Mouse (Mus musculus) hindbrain, embryonic 15.5 days (tissue): ENCODE measurements at regions not wholly inside any gene's neighbourhood (a gene's known extent, or its start where the extent isn't known, plus 50 kb on each side); places are given as distances from the start of the nearest gene placed in this dataset.
A peak's percentile ranks its signal among the peaks of the same experiment; 100 is the strongest.
"Not testable (repeated sequence)": the region's sequence is repeated elsewhere in the genome, so short reads cannot be mapped to it uniquely, and the experiment has no call there.

Source experiments
- ATAC-seq: fragments of 200-750 bp; cut with Nextera tagmentation; 2 replicates; pipeline ENCODE4 v1.8.0; 2017; ENCODE audit warnings: low read depth, moderate number of reproducible peaks, moderate TSS enrichment; ENCODE audit not compliant: low FRiP score
- H3K27ac ChIP-seq: fragments of 300-500 bp; sonication (generic); replicated peaks from 2 replicates; pipeline ENCODE4 v1.5.1; 2015; ENCODE audit warnings: mild to moderate bottlenecking, inconsistent platforms
- H3K27me3 ChIP-seq: fragments of 300-500 bp; sonication (generic); 2 replicates; pipeline ENCODE4 v1.6.1; 2015; ENCODE audit warnings: control low read depth, inconsistent platforms
- H3K36me3 ChIP-seq: fragments of 300-500 bp; sonication (generic); 2 replicates; pipeline ENCODE4 v1.6.1; 2015; ENCODE audit warnings: control low read depth, inconsistent platforms
- H3K4me1 ChIP-seq: fragments of 300-500 bp; sonication (generic); replicated peaks from 2 replicates; pipeline ENCODE4 v1.6.1; 2015; ENCODE audit warnings: control low read depth, inconsistent platforms
- H3K4me2 ChIP-seq: fragments of 300-500 bp; sonication (generic); 2 replicates; pipeline ENCODE4 v1.6.1; 2015; ENCODE audit warnings: moderate library complexity, mild to moderate bottlenecking, inconsistent platforms
- H3K4me3 ChIP-seq: fragments of 300-500 bp; sonication (generic); 2 replicates; pipeline ENCODE4 v1.5.1; 2015; ENCODE audit warnings: mild to moderate bottlenecking, inconsistent platforms
- H3K9ac ChIP-seq: fragments of 300-500 bp; sonication (generic); 2 replicates; pipeline ENCODE4 v1.6.1; 2015; ENCODE audit warnings: inconsistent platforms
- H3K9me3 ChIP-seq: fragments of 300-500 bp; sonication (generic); 2 replicates; pipeline ENCODE4 v1.6.1; 2016; ENCODE audit warnings: control low read depth, inconsistent platforms
- WGBS: fragments of 180-500 bp; shearing (Covaris S2); methylation state at CpG from one replicate; pipeline ENCODE4 v1.1.7; 2015; 5-methylcytosine and 5-hydroxymethylcytosine counted together

- Histone ChIP-seq H3K27ac (no peak overlapping the region), H3K9ac (no peak overlapping the region), H3K36me3 (no peaks in the 10 kb centered on the region), H3K9me3 (no peaks in the 10 kb centered on the region), H3K4me1 (no peaks in the 10 kb centered on the region), H3K4me2 (no peak overlapping the region), H3K4me3 (no peak overlapping the region), H3K27me3 (no peaks in the 10 kb centered on the region)
- no peak for ATAC-seq
- 38% methylated on average over 3 of the region's 3 CpGs for WGBS
Observed at GRCm38 (mm10) chrX:17818325-17818724, 246.2 kb upstream of the Fundc1 start.

- Histone ChIP-seq H3K4me3 (no peak overlapping the region), H3K36me3 (no peaks in the 10 kb centered on the region), H3K9me3 (no peaks in the 10 kb centered on the region), H3K4me1 (no peaks in the 10 kb centered on the region), H3K4me2 (no peak overlapping the region), H3K27me3 (no peaks in the 10 kb centered on the region), H3K27ac (no peak overlapping the region), H3K9ac (no peak overlapping the region)
- no peak for ATAC-seq
- WGBS = 83% methylated on average over 3 of the region's 3 CpGs
Observed at GRCm38 (mm10) chrX:17817651-17818050, 245.5 kb upstream of the Fundc1 start.

GRCm38 (mm10) chrX:17788048-17788447 is 215.9 kb upstream of the Fundc1 start:
- not testable (repeated sequence) for H3K27me3 ChIP-seq, H3K27ac ChIP-seq
- 93% methylated on average over 2 of the region's 6 CpGs for WGBS

GRCm38 (mm10) chrX:17775886-17776285 is 203.8 kb upstream of the Fundc1 start:
- H3K36me3 ChIP-seq = no peaks in the 10 kb centered on the region
- H3K27me3 ChIP-seq = no peaks in the 10 kb centered on the region
- H3K4me2 ChIP-seq = no peak overlapping the region
- no peak overlapping the region for H3K9ac ChIP-seq
- 97% methylated on average over 1 of the region's 1 CpGs for WGBS
- no peaks in the 10 kb centered on the region for H3K4me1 ChIP-seq
- H3K4me3 ChIP-seq = no peak overlapping the region
- no peaks in the 10 kb centered on the region for H3K9me3 ChIP-seq
- ATAC-seq = no peak
- H3K27ac ChIP-seq = no peak overlapping the region

More at GRCm38 (mm10) chrX:17788048-17788447, 215.9 kb upstream of the Fundc1 start:
- not testable (repeated sequence) for H3K4me1 ChIP-seq, H3K9me3 ChIP-seq, ATAC-seq, H3K9ac ChIP-seq, H3K4me2 ChIP-seq, H3K36me3 ChIP-seq, H3K4me3 ChIP-seq

GRCm38 (mm10) chrX:17752823-17753222 is 180.7 kb upstream of the Fundc1 start:
- no peaks in the 10 kb centered on the region for H3K9me3 ChIP-seq
- no peaks in the 10 kb centered on the region for H3K4me1 ChIP-seq
- no peak overlapping the region for H3K27ac ChIP-seq
- H3K4me2 ChIP-seq = no peak overlapping the region
- WGBS = 38% methylated on average over 1 of the region's 2 CpGs
- no peak overlapping the region for H3K4me3 ChIP-seq
- H3K9ac ChIP-seq = no peak overlapping the region
- ATAC-seq = no peak
- no peaks in the 10 kb centered on the region for H3K36me3 ChIP-seq
- no peaks in the 10 kb centered on the region for H3K27me3 ChIP-seq

- Histone ChIP-seq H3K9me3 (no peaks in the 10 kb centered on the region), H3K36me3 (no peaks in the 10 kb centered on the region), H3K9ac (no peak overlapping the region), H3K27me3 (no peaks in the 10 kb centered on the region), H3K4me2 (no peak overlapping the region), H3K4me3 (no peak overlapping the region), H3K4me1 (no peaks in the 10 kb centered on the region), H3K27ac (no peak overlapping the region)
- 62% methylated on average over 5 of the region's 5 CpGs for WGBS
- ATAC-seq = no peak
Observed at GRCm38 (mm10) chrX:17751466-17751865, 179.3 kb upstream of the Fundc1 start.

GRCm38 (mm10) chrX:17730233-17730632 is 158.1 kb upstream of the Fundc1 start:
- 71% methylated on average over 4 of the region's 4 CpGs for WGBS
- H3K4me1 ChIP-seq = no peaks in the 10 kb centered on the region
- ATAC-seq = no peak

GRCm38 (mm10) chrX:17725780-17726220 is 153.7 kb upstream of the Fundc1 start:
- no peak overlapping the region for H3K4me2 ChIP-seq
- ATAC-seq = no peak; the same call in 1 of the 2 replicates
- no peaks in the 10 kb centered on the region for H3K9me3 ChIP-seq

More at GRCm38 (mm10) chrX:17730233-17730632, 158.1 kb upstream of the Fundc1 start:
- no peak overlapping the region for H3K9ac ChIP-seq
- no peak overlapping the region for H3K27ac ChIP-seq
- no peaks in the 10 kb centered on the region for H3K9me3 ChIP-seq
- no peaks in the 10 kb centered on the region for H3K36me3 ChIP-seq
- no peaks in the 10 kb centered on the region for H3K27me3 ChIP-seq
- no peak overlapping the region for H3K4me2 ChIP-seq
- no peak overlapping the region for H3K4me3 ChIP-seq

GRCm38 (mm10) chrX:17724990-17725779 is 153.1 kb upstream of the Fundc1 start:
- Histone ChIP-seq H3K4me2 (no peak overlapping the region), H3K27ac (no peak overlapping the region), H3K36me3 (no peaks in the 10 kb centered on the region), H3K27me3 (no peaks in the 10 kb centered on the region), H3K9ac (no peak overlapping the region), H3K9me3 (no peaks in the 10 kb centered on the region), H3K4me1 (no peaks in the 10 kb centered on the region), H3K4me3 (no peak overlapping the region)
- ATAC-seq = peak; percentile 93
- 30% methylated on average over 7 of the region's 7 CpGs for WGBS

More at GRCm38 (mm10) chrX:17725780-17726220, 153.7 kb upstream of the Fundc1 start:
- Histone ChIP-seq H3K27ac (no peak overlapping the region), H3K4me1 (no peaks in the 10 kb centered on the region), H3K4me3 (no peak overlapping the region), H3K27me3 (no peaks in the 10 kb centered on the region), H3K36me3 (no peaks in the 10 kb centered on the region), H3K9ac (no peak overlapping the region)
- 54% methylated on average over 5 of the region's 5 CpGs for WGBS

GRCm38 (mm10) chrX:17724398-17724797 is 152.3 kb upstream of the Fundc1 start:
- no peak for ATAC-seq
- no peaks in the 10 kb centered on the region for H3K9me3 ChIP-seq
- no peaks in the 10 kb centered on the region for H3K27me3 ChIP-seq
- no peak overlapping the region for H3K9ac ChIP-seq
- no peak overlapping the region for H3K4me3 ChIP-seq
- no peaks in the 10 kb centered on the region for H3K4me1 ChIP-seq
- no peak overlapping the region for H3K4me2 ChIP-seq
- WGBS = 79% methylated on average over 2 of the region's 2 CpGs
- no peak overlapping the region for H3K27ac ChIP-seq
- no peaks in the 10 kb centered on the region for H3K36me3 ChIP-seq

GRCm38 (mm10) chrX:17721866-17722625 is 149.9 kb upstream of the Fundc1 start:
- not testable (repeated sequence) for H3K27me3 ChIP-seq, H3K4me3 ChIP-seq, H3K27ac ChIP-seq, ATAC-seq, H3K4me1 ChIP-seq, H3K9me3 ChIP-seq, H3K4me2 ChIP-seq, H3K9ac ChIP-seq, H3K36me3 ChIP-seq
- WGBS = 81% methylated on average over 6 of the region's 6 CpGs

GRCm38 (mm10) chrX:17714534-17714933 is 142.4 kb upstream of the Fundc1 start:
- no peaks in the 10 kb centered on the region for H3K27me3 ChIP-seq
- H3K36me3 ChIP-seq = no peaks in the 10 kb centered on the region
- H3K9me3 ChIP-seq = no peaks in the 10 kb centered on the region
- WGBS = 84% methylated on average over 1 of the region's 1 CpGs
- no peak overlapping the region for H3K4me2 ChIP-seq
- no peaks in the 10 kb centered on the region for H3K4me1 ChIP-seq
- ATAC-seq = no peak
- H3K4me3 ChIP-seq = no peak overlapping the region
- H3K27ac ChIP-seq = no peak overlapping the region
- H3K9ac ChIP-seq = no peak overlapping the region
